Mouse (Mus musculus) spleen, adult 2 months (tissue): ENCODE measurements around the gene Rmnd5a. TPM values are rescaled to one million over a fixed set of nuclear protein-coding genes. Genes with fewer than 3 reads are reported as not detected.

Experiments
- DNase-seq, 2 experiments: peaks; one replicate each; pipeline versions ENCODE4 v3.0.0 to v3.0.0-alpha.2; 2012 to 2021; ENCODE audit warnings: low spot score in 2 of 2, low read depth in 1 of 2
- H3K27ac ChIP-seq: fragments of 200-500 bp; 2 replicates; pipeline ENCODE4 v1.5.1; 2012; ENCODE audit warnings: low read length, inconsistent platforms; ENCODE audit not compliant: insufficient read depth
- H3K27me3 ChIP-seq: fragments of 200-500 bp; 2 replicates; pipeline ENCODE4 v1.6.1; 2012; ENCODE audit warnings: mild to moderate bottlenecking, moderate library complexity, low read length, inconsistent platforms; ENCODE audit not compliant: control insufficient read depth, insufficient read depth
- H3K36me3 ChIP-seq: fragments of 200-500 bp; 2 replicates; pipeline ENCODE4 v1.6.1; 2012; ENCODE audit warnings: mild to moderate bottlenecking, low read length, inconsistent platforms; ENCODE audit not compliant: control insufficient read depth, insufficient read depth
- H3K4me1 ChIP-seq: fragments of 200-500 bp; 2 replicates; pipeline ENCODE4 v1.6.1; 2011; ENCODE audit warnings: inconsistent platforms; ENCODE audit not compliant: control insufficient read depth, insufficient read depth, insufficient read length
- H3K4me3 ChIP-seq: fragments of 200-500 bp; 2 replicates; pipeline ENCODE4 v1.5.1; 2011; ENCODE audit warnings: mild to moderate bottlenecking, inconsistent platforms; ENCODE audit not compliant: insufficient read depth, insufficient read length; ENCODE audit errors: extremely low read depth
- CTCF ChIP-seq: fragments of 200-500 bp; IDR thresholded peaks from 2 replicates; pipeline ENCODE4 v1.5.1; 2011; ENCODE audit warnings: mild to moderate bottlenecking, inconsistent platforms; ENCODE audit not compliant: insufficient read depth, insufficient read length, insufficient replicate concordance; ENCODE audit errors: extremely low read depth
- POLR2A ChIP-seq: fragments of 200-500 bp; IDR thresholded peaks from 2 replicates; pipeline ENCODE4 v1.6.1; 2011; ENCODE audit warnings: low read depth, low read length, inconsistent platforms
- WGBS: fragments of 180-500 bp; shearing (Covaris S2); methylation state at CpG from one replicate; pipeline ENCODE4 v1.1.7; 2018; 5-methylcytosine and 5-hydroxymethylcytosine counted together
- polyA plus RNA-seq: library from polyadenylated mRNA; depleted of rRNA; stranded (reverse); fragments of >200 nt; gene quantifications from 2 replicates; pipeline ENCODE4 v1.2.3, GENCODE M21; 2012

The Rmnd5a gene
- polyA plus RNA-seq, 1 experiment: 17.7 TPM

GRCm38 (mm10) chr6:71476783-71477182 is 36.3 kb upstream of the Rmnd5a start:
- no peak for DNase-seq
- no peaks in the 10 kb centered on the region for H3K27me3 ChIP-seq
- no peak overlapping the region for H3K27ac ChIP-seq
- H3K4me1 ChIP-seq: no peaks in the 10 kb centered on the region
- TF ChIP-seq CTCF (no peak), POLR2A (no peak)
- H3K4me3 ChIP-seq: no peak overlapping the region
- 71% methylated on average over 5 of the region's 5 CpGs for WGBS
- no peaks in the 10 kb centered on the region for H3K36me3 ChIP-seq

- H3K4me1 ChIP-seq: no peaks in the 10 kb centered on the region
- no peak overlapping the region for H3K27ac ChIP-seq
- H3K27me3 ChIP-seq: no peaks in the 10 kb centered on the region
- 95% methylated on average over 3 of the region's 3 CpGs for WGBS
- DNase-seq: no peak
- no peak overlapping the region for H3K4me3 ChIP-seq
- no peak for TF ChIP-seq CTCF
- no peak for TF ChIP-seq POLR2A
- no peaks in the 10 kb centered on the region for H3K36me3 ChIP-seq
Observed at GRCm38 (mm10) chr6:71475604-71476003, 35.2 kb upstream of the Rmnd5a start.

- no peak for DNase-seq
- H3K36me3 ChIP-seq: no peaks in the 10 kb centered on the region
- no peaks in the 10 kb centered on the region for H3K4me1 ChIP-seq
- no peak for TF ChIP-seq POLR2A
- no peak for TF ChIP-seq CTCF
- no peaks in the 10 kb centered on the region for H3K27me3 ChIP-seq
- WGBS: 45% methylated on average over 1 of the region's 1 CpGs
- H3K4me3 ChIP-seq: no peak overlapping the region
- no peak overlapping the region for H3K27ac ChIP-seq
Observed at GRCm38 (mm10) chr6:71472786-71473185, 32.3 kb upstream of the Rmnd5a start.

GRCm38 (mm10) chr6:71471830-71472520 is 31.5 kb upstream of the Rmnd5a start:
- no peak overlapping the region for H3K4me3 ChIP-seq
- DNase-seq: no peak
- no peaks in the 10 kb centered on the region for H3K36me3 ChIP-seq
- TF ChIP-seq CTCF (no peak), POLR2A (no peak)
- no peaks in the 10 kb centered on the region for H3K4me1 ChIP-seq
- WGBS: 83% methylated on average over 4 of the region's 4 CpGs
- H3K27ac ChIP-seq: no peak overlapping the region
- no peaks in the 10 kb centered on the region for H3K27me3 ChIP-seq

GRCm38 (mm10) chr6:71469291-71469690 is 28.9 kb upstream of the Rmnd5a start:
- Histone ChIP-seq H3K27me3 (no peaks in the 10 kb centered on the region), H3K36me3 (no peaks in the 10 kb centered on the region), H3K4me3 (no peak overlapping the region), H3K4me1 (no peaks in the 10 kb centered on the region), H3K27ac (no peak overlapping the region)
- 76% methylated on average over 3 of the region's 3 CpGs for WGBS
- DNase-seq: no peak
- TF ChIP-seq POLR2A (no peak), CTCF (no peak)

GRCm38 (mm10) chr6:71467766-71468165 is 27.3 kb upstream of the Rmnd5a start:
- H3K36me3 ChIP-seq: no peaks in the 10 kb centered on the region
- H3K4me1 ChIP-seq: no peaks in the 10 kb centered on the region
- WGBS: 93% methylated on average over 4 of the region's 4 CpGs
- H3K4me3 ChIP-seq: no peak overlapping the region
- no peak for TF ChIP-seq POLR2A
- no peak for TF ChIP-seq CTCF
- H3K27me3 ChIP-seq: no peaks in the 10 kb centered on the region
- DNase-seq: no peak
- H3K27ac ChIP-seq: no peak overlapping the region

GRCm38 (mm10) chr6:71465146-71465545 is 24.7 kb upstream of the Rmnd5a start:
- H3K4me3 ChIP-seq: no peak overlapping the region
- no peak overlapping the region for H3K27ac ChIP-seq
- H3K27me3 ChIP-seq: no peaks in the 10 kb centered on the region
- H3K4me1 ChIP-seq: no peaks in the 10 kb centered on the region
- H3K36me3 ChIP-seq: no peaks in the 10 kb centered on the region
- DNase-seq: no peak
- WGBS: 90% methylated on average over 3 of the region's 3 CpGs
- no peak for TF ChIP-seq POLR2A
- TF ChIP-seq CTCF: no peak
